Mouse (Mus musculus) limb, embryonic 15.5 days (tissue): ENCODE data around the gene Tgfbr1. TPM values are rescaled to one million over a fixed set of nuclear protein-coding genes. Genes with fewer than 3 reads are reported as not detected.

Experiments used
- ATAC-seq: fragments of 200-750 bp; cut with Nextera tagmentation; 2 replicates; pipeline ENCODE4 v1.8.0; 2017; ENCODE audit warnings: low read depth, moderate TSS enrichment; ENCODE audit not compliant: insufficient number of reproducible peaks, low FRiP score, low TSS enrichment
- H3K27ac ChIP-seq: fragments of 300-500 bp; sonication (generic); 2 replicates; pipeline ENCODE4 v1.5.1; 2015; ENCODE audit warnings: moderate library complexity, mild to moderate bottlenecking, inconsistent platforms
- H3K27me3 ChIP-seq: fragments of 300-500 bp; sonication (generic); 2 replicates; pipeline ENCODE4 v1.6.1; 2015; ENCODE audit warnings: inconsistent platforms
- H3K36me3 ChIP-seq: fragments of 300-500 bp; sonication (generic); 2 replicates; pipeline ENCODE4 v1.6.1; 2015; ENCODE audit warnings: inconsistent platforms
- H3K4me1 ChIP-seq: fragments of 300-500 bp; sonication (generic); 2 replicates; pipeline ENCODE4 v1.6.1; 2015; ENCODE audit warnings: inconsistent platforms
- H3K4me2 ChIP-seq: fragments of 300-500 bp; sonication (generic); 2 replicates; pipeline ENCODE4 v1.6.1; 2015; ENCODE audit warnings: mild to moderate bottlenecking, inconsistent platforms
- H3K4me3 ChIP-seq: fragments of 300-500 bp; sonication (generic); 2 replicates; pipeline ENCODE4 v1.5.1; 2015; ENCODE audit warnings: mild to moderate bottlenecking, inconsistent platforms
- H3K9ac ChIP-seq: fragments of 300-500 bp; sonication (generic); 2 replicates; pipeline ENCODE4 v1.6.1; 2015; ENCODE audit warnings: inconsistent platforms
- H3K9me3 ChIP-seq: fragments of 300-500 bp; sonication (generic); 2 replicates; pipeline ENCODE4 v1.6.1; 2016; ENCODE audit warnings: inconsistent platforms
- WGBS: fragments of 180-500 bp; shearing (Covaris S2); methylation state at CpG from one replicate; pipeline ENCODE4 v1.1.7; 2015; 5-methylcytosine and 5-hydroxymethylcytosine counted together
- polyA plus RNA-seq: library from polyadenylated mRNA; unstranded; fragments of >200 nt; fragmentation: Nextera tagmentation; extraction: Ambion mirVana; gene quantifications from 2 replicates; pipeline ENCODE4 v1.2.1, GENCODE M21; 2015

The Tgfbr1 gene
- polyA plus RNA-seq, 1 experiment from 2014 or later = 31.6 TPM

DNA sequence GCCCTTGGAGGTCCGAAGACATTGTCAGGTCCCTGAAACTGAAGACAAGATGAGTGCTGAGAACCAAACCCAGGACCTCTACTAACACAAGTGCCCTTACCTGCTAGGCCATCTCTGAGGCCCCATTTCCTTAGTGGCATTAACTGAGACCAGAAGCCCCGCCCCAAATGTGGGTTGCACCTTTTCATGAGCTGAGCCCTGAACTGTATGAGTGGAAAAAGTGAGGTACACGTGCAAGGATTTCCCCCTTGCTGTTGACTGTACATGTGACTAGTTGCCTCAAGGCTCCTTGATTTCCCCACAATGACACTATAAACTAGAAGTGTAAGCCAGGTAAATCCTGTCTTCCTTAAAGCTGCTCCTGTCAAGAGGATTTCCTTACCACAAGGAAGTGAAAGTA is 30.7 kb upstream of the Tgfbr1 start:
- Histone ChIP-seq H3K36me3 (no peaks in the 10 kb centered on the region), H3K9ac (no peak overlapping the region), H3K4me1 (no peaks in the 10 kb centered on the region), H3K4me3 (no peak overlapping the region), H3K27ac (no peak overlapping the region), H3K4me2 (no peak overlapping the region), H3K9me3 (no peaks in the 10 kb centered on the region), H3K27me3 (no peaks in the 10 kb centered on the region)
- 69% methylated on average over 3 of the region's 3 CpGs for WGBS
- no peak for ATAC-seq

DNA sequence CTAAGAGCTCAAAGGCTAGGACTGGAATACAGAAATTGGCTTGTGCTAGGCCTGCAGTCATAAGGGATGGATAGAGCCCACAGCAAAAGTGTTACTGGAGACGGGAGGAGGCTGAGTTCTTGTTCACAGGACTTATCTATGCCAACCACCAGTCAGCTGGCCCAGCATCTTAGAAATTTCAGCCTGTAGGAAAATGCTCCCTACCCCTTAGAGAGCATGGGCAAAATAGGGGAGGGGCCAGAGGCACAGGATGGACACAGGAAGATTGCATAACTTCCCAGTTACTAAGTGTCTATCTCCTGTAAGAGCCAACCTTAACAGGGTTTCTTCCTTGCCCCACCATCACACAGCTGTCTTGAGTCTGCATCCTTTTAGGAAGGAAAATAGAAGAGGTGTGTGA is 28.8 kb upstream of the Tgfbr1 start:
- no peak overlapping the region for H3K9ac ChIP-seq
- no peaks in the 10 kb centered on the region for H3K9me3 ChIP-seq
- ATAC-seq = no peak
- no peaks in the 10 kb centered on the region for H3K27me3 ChIP-seq
- H3K27ac ChIP-seq = no peak overlapping the region
- H3K36me3 ChIP-seq = no peaks in the 10 kb centered on the region
- no peaks in the 10 kb centered on the region for H3K4me1 ChIP-seq
- no peak overlapping the region for H3K4me2 ChIP-seq
- no peak overlapping the region for H3K4me3 ChIP-seq
- 85% methylated on average over 1 of the region's 1 CpGs for WGBS

DNA sequence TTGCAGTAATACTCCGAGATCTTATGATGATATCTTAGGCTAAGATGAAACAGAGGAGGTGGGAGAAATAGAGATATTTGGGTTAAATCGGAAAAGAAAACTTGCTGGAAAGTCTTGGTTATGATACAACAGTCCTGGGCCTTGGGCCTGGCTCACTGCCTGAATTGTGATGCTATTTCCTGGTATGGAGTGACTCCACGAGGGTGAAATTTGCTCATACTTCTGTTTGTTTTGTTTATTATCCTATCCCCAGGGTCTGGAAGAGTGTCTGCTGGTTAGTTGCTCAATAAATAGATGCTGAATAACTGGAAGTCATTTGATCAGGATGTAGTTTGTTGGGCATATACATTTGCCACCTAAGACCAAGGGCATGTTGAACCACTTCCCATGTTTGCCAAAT is 25.2 kb upstream of the Tgfbr1 start:
- WGBS = 76% methylated on average over 3 of the region's 3 CpGs
- no peaks in the 10 kb centered on the region for H3K9me3 ChIP-seq
- no peak for ATAC-seq

GRCm38 (mm10) chr4:47329285-47329684 is 23.7 kb upstream of the Tgfbr1 start:
- Histone ChIP-seq H3K36me3 (no peaks in the 10 kb centered on the region), H3K9me3 (no peaks in the 10 kb centered on the region), H3K27ac (no peak overlapping the region), H3K4me1 (0 out of 2 replicates have a peak, but pooled peaks cover 2% of the 10 kb centered on the region), H3K9ac (no peak overlapping the region), H3K4me2 (no peak overlapping the region), H3K27me3 (no peaks in the 10 kb centered on the region), H3K4me3 (no peak overlapping the region)
- no peak for ATAC-seq
- WGBS = 15% methylated on average over 1 of the region's 1 CpGs

More for the DNA sequence above, 25.2 kb upstream of the Tgfbr1 start:
- Histone ChIP-seq H3K4me1 (0 out of 2 replicates have a peak, but pooled peaks cover 2% of the 10 kb centered on the region), H3K27me3 (no peaks in the 10 kb centered on the region), H3K27ac (no peak overlapping the region), H3K4me2 (no peak overlapping the region), H3K36me3 (no peaks in the 10 kb centered on the region), H3K9ac (no peak overlapping the region), H3K4me3 (no peak overlapping the region)

DNA sequence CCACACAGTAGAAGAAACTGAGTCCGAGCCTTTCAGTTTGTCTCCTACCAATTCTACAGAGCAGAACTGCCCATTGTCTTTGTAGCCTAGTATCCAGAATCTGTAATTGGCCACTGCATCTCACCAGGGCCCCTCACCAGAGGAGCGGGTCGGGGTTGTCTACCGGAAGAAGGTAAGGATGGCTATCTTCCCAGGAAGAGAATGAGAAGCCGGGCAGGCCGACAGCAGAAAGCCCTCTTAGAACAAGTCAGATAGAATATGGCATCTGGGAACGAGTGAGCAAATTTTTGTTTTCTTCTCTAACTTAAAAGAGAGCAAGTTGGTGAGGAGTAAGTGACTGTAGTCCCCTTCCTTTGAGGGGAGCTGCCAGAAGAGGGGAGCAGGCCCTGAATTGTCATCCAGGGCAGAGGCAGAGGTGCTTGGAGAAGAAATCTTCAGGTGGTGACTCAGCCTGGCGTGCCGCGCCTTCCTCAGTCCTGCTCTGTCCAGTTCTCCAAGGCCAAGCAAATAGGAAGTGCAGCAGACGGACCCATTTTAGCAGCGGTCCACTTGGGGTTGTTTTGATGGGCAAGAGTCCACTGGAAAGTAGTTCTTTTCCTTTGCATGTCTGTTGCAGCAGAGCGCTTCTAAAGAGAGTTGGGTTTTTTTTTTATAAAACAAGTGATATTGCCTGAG is 22.5 kb upstream of the Tgfbr1 start:
- Histone ChIP-seq H3K9ac (no peak overlapping the region), H3K9me3 (no peaks in the 10 kb centered on the region), H3K4me1 (0 out of 2 replicates have a peak, but pooled peaks cover 2% of the 10 kb centered on the region), H3K27me3 (no peaks in the 10 kb centered on the region), H3K4me3 (no peak overlapping the region), H3K27ac (no peak overlapping the region), H3K36me3 (no peaks in the 10 kb centered on the region), H3K4me2 (no peak overlapping the region)
- ATAC-seq = no peak
- WGBS = 88% methylated on average over 13 of the region's 13 CpGs

DNA sequence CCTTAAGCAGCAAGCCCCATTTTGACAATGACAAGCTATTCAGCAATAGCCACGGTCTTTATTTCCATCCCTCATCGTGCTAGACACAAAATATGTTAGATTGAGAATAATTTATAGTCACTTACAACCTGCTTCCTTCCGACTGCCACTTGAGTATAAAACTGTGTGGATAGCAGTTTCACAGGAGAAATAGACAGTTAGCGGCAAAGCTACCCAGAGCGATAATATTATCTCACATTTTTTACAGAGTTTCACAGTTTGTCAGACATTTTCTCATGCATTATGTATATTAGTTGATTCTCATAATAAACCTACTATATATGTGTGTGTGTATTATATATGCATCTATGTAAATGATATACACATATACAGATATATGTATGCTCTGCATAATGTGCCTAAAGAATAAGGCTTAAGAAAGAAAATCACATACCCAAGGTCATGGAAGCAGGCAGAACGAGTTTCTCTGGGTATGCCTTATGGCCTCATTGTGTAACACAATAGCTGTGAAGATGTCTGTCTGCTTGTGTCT is 20.1 kb upstream of the Tgfbr1 start:
- H3K4me3 ChIP-seq = no peak overlapping the region
- H3K4me2 ChIP-seq = no peak overlapping the region
- no peaks in the 10 kb centered on the region for H3K36me3 ChIP-seq
- no peaks in the 10 kb centered on the region for H3K27me3 ChIP-seq
- H3K9me3 ChIP-seq = no peaks in the 10 kb centered on the region
- 75% methylated on average over 6 of the region's 6 CpGs for WGBS
- no peak for ATAC-seq
- no peak overlapping the region for H3K27ac ChIP-seq
- H3K9ac ChIP-seq = no peak overlapping the region
- 0 out of 2 replicates have a peak, but pooled peaks cover 2% of the 10 kb centered on the region for H3K4me1 ChIP-seq

- WGBS = 90% methylated on average over 3 of the region's 3 CpGs
- H3K4me2 ChIP-seq = no peak overlapping the region
- ATAC-seq = no peak
- H3K27me3 ChIP-seq = no peaks in the 10 kb centered on the region
- H3K27ac ChIP-seq = no peak overlapping the region
- H3K9ac ChIP-seq = no peak overlapping the region
- no peaks in the 10 kb centered on the region for H3K36me3 ChIP-seq
- H3K4me1 ChIP-seq = 0 out of 2 replicates have a peak, but pooled peaks cover 2% of the 10 kb centered on the region
- H3K4me3 ChIP-seq = no peak overlapping the region
- no peaks in the 10 kb centered on the region for H3K9me3 ChIP-seq
These were observed 19.5 kb upstream of the Tgfbr1 start for GRCm38 (mm10) chr4:47333541-47333940.

DNA sequence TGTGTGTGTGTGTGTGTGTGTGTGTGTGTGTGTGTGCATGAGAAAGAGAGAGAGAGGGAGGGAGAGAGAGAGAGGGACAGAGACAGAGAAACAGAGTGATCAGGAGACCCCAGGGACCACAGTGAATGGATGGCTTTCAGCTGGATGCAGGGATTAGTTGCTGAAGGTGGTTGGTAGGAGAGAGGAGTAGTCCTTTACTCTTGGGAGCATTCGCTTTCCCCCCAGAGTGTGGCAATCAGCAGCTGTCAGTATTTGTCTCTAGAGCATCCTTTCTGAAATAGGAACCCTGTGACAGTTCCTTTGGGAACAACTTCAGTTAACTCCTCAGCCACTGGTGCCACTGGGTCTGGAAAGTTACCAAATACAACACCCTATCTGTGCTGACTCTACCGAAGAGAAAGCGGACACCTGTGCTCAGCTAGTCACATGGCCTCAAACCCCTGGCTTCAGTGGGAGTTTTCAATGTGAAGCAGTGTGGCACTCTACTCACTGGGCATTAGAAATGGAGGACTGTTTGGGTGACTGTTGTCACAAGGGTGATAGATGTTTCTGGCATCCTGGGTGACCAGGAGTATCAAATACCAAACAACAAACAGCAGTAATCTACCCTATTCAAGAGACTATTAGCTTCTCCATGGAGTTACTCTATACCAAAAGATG is 16.0 kb upstream of the Tgfbr1 start:
- Histone ChIP-seq H3K9me3 (no peaks in the 10 kb centered on the region), H3K4me1 (peaks cover 5% of the 10 kb centered on the region; the same call in 1 of the 2 replicates), H3K4me3 (no peak overlapping the region), H3K9ac (no peak overlapping the region), H3K36me3 (no peaks in the 10 kb centered on the region), H3K27ac (no peak overlapping the region), H3K27me3 (no peaks in the 10 kb centered on the region), H3K4me2 (no peak overlapping the region)
- 54% methylated on average over 3 of the region's 3 CpGs for WGBS
- no peak for ATAC-seq

DNA sequence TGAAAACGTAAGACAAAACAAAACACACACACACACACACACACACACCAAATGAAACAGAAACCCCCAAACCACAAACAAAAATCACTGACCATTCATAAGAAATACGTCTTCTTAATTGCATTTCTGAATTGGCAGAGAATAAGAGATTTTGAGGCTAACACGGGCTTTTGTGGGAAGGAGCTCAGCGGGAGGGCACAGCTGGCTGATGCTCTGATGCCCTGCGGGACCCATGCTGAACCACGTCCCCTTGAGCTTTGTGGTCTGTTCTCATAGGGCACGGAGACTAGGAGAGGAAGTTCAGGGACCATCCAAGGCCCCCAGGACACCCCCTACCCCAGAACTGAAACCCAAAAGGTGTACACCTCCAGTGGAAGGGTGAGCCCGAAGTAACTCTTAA is 10.4 kb upstream of the Tgfbr1 start:
- Histone ChIP-seq H3K4me1 (peaks cover 13% of the 10 kb centered on the region), H3K36me3 (no peaks in the 10 kb centered on the region), H3K27ac (no peak overlapping the region), H3K9me3 (no peaks in the 10 kb centered on the region), H3K4me3 (no peak overlapping the region), H3K9ac (no peak overlapping the region), H3K4me2 (no peak overlapping the region), H3K27me3 (no peaks in the 10 kb centered on the region)
- WGBS = 33% methylated on average over 8 of the region's 8 CpGs
- no peak for ATAC-seq

- Histone ChIP-seq H3K27me3 (no peaks in the 10 kb centered on the region), H3K9ac (no peak overlapping the region), H3K4me1 (peaks cover 17% of the 10 kb centered on the region), H3K36me3 (no peaks in the 10 kb centered on the region), H3K4me3 (no peak overlapping the region), H3K4me2 (no peak overlapping the region), H3K27ac (no peak overlapping the region), H3K9me3 (no peaks in the 10 kb centered on the region)
- WGBS = 66% methylated on average over 4 of the region's 4 CpGs
- no peak for ATAC-seq
These were observed 6.0 kb upstream of the Tgfbr1 start for GRCm38 (mm10) chr4:47347022-47347421.

GRCm38 (mm10) chr4:47349759-47350158 is 3.3 kb upstream of the Tgfbr1 start:
- Histone ChIP-seq H3K27me3 (no peaks in the 10 kb centered on the region), H3K36me3 (no peaks in the 10 kb centered on the region), H3K9me3 (no peaks in the 10 kb centered on the region), H3K27ac (no peak overlapping the region), H3K9ac (no peak overlapping the region), H3K4me1 (peaks cover 20% of the 10 kb centered on the region), H3K4me2 (no peak overlapping the region), H3K4me3 (no peak overlapping the region)
- no peak for ATAC-seq
- 38% methylated on average over 6 of the region's 6 CpGs for WGBS

GRCm38 (mm10) chr4:47351386-47352049 is 1.5 kb upstream of the Tgfbr1 start:
- peak overlapping the region; percentile 94 for H3K4me2 ChIP-seq
- peak overlapping the region; percentile 94 for H3K27ac ChIP-seq
- no peak overlapping the region for H3K9ac ChIP-seq
- no peaks in the 10 kb centered on the region for H3K27me3 ChIP-seq
- no peak for ATAC-seq
- H3K4me3 ChIP-seq = peak overlapping the region; percentile 64
- no peaks in the 10 kb centered on the region for H3K9me3 ChIP-seq
- H3K4me1 ChIP-seq = peaks cover 16% of the 10 kb centered on the region
- H3K36me3 ChIP-seq = no peaks in the 10 kb centered on the region
- WGBS = 19% methylated on average over 9 of the region's 9 CpGs
